Mouse (Mus musculus): ENCODE results near the gene Clstn3.

GRCm38 (mm10) chr6:124399738-124400137, 64.9 kb downstream of the Clstn3 start:
- TF ChIP-seq GATA1 (IDR thresholded peaks at IDR 0.05; ENCODE audit: borderline replicate concordance, low read length) (no peak), FLI1 (IDR thresholded peaks at IDR 0.05; ENCODE audit: low read length) (no peak)

Measured in megakaryocyte, embryonic 14.5 days (primary cell).